Mouse (Mus musculus) ES-Bruce4 (cell line): ENCODE results near the gene Ccdc121. TPM values are rescaled to one million over a fixed set of nuclear protein-coding genes. Genes with fewer than 3 reads are reported as not detected.

Source experiments
- H3K27ac ChIP-seq: 2 replicates; pipeline ENCODE4 v1.5.1; 2012; ENCODE audit warnings: low read length, inconsistent platforms; ENCODE audit not compliant: insufficient read depth
- H3K27me3 ChIP-seq: 2 replicates; pipeline ENCODE4 v1.6.1; 2012; ENCODE audit warnings: mild to moderate bottlenecking, low read length, inconsistent platforms; ENCODE audit not compliant: control insufficient read depth, poor library complexity, insufficient read depth, severe bottlenecking
- H3K36me3 ChIP-seq: 2 replicates; pipeline ENCODE4 v1.6.1; 2012; ENCODE audit warnings: inconsistent platforms, mild to moderate bottlenecking, low read length, moderate library complexity; ENCODE audit not compliant: control insufficient read depth, poor library complexity, insufficient read depth, severe bottlenecking
- H3K4me1 ChIP-seq: one replicate; pipeline ENCODE4 v1.8.1; 2011; ENCODE audit warnings: low read length; ENCODE audit not compliant: control insufficient read depth, insufficient read depth
- H3K4me3 ChIP-seq: 2 replicates; pipeline ENCODE4 v1.5.1; 2011; ENCODE audit warnings: low read depth, mild to moderate bottlenecking, low read length
- H3K9ac ChIP-seq: 2 replicates; pipeline ENCODE4 v1.6.1; 2012; ENCODE audit warnings: low read depth, mild to moderate bottlenecking, inconsistent platforms; ENCODE audit not compliant: poor library complexity, severe bottlenecking
- H3K9me3 ChIP-seq: replicated peaks from 2 replicates; pipeline ENCODE4 v1.6.1; 2012; ENCODE audit warnings: mild to moderate bottlenecking, low read length, inconsistent platforms; ENCODE audit not compliant: control insufficient read depth, poor library complexity, insufficient read depth, severe bottlenecking
- CTCF ChIP-seq: IDR thresholded peaks from one replicate; pipeline ENCODE4 v1.8.1; 2011; ENCODE audit warnings: low read depth, low read length
- EP300 ChIP-seq: IDR thresholded peaks from 2 replicates; pipeline ENCODE4 v1.6.1; 2011; ENCODE audit warnings: low read depth, low read length; ENCODE audit not compliant: insufficient read depth
- POLR2A ChIP-seq: IDR thresholded peaks from one replicate; pipeline ENCODE4 v1.8.1; 2011; ENCODE audit warnings: low read length; ENCODE audit not compliant: insufficient read depth
- polyA plus RNA-seq: library from polyadenylated mRNA; stranded (reverse); fragments of >200 nt; gene quantifications from 2 replicates; pipeline ENCODE4 v1.2.4, GENCODE M21; 2011; ENCODE audit warnings: low read depth; ENCODE audit not compliant: missing spikeins, insufficient read depth, insufficient read length

Gene Ccdc121
- polyA plus RNA-seq, 1 experiment: not detected

GRCm38 (mm10) chr1:181535165-181535873 lies 24.1 kb upstream of the Ccdc121 start:
- H3K4me3 ChIP-seq: no peak overlapping the region
- TF ChIP-seq POLR2A (no peak), CTCF (no peak), EP300 (no peak)
- no peaks in the 10 kb centered on the region for H3K27me3 ChIP-seq
- no peak overlapping the region for H3K27ac ChIP-seq
- no peak overlapping the region for H3K9ac ChIP-seq
- H3K9me3 ChIP-seq: no peaks in the 10 kb centered on the region
- H3K36me3 ChIP-seq: no peaks in the 10 kb centered on the region
- H3K4me1 ChIP-seq: no peaks in the 10 kb centered on the region

DNA sequence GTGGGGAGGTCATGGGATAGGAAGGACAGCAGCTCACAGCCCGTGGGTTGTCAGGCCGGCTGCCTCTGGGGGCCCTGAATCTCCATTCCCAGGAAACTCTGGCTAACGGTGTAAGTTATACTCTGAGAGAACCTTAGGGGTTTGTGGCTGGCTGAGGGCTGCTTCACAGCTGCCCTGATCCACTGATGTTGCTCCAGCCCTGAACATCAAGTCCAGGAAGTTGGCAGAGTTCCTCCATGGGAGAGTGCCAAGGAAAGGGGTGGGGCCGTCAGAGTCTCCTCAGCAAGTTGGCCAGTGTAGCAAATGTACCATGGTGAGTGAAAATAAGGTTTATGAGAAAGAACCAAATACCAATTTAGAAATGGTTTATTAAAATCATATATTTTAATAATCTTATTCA lies 18.1 kb upstream of the Ccdc121 start:
- no peak overlapping the region for H3K9ac ChIP-seq
- TF ChIP-seq POLR2A: no peak
- no peak for TF ChIP-seq EP300
- TF ChIP-seq CTCF: no peak
- H3K4me1 ChIP-seq: no peaks in the 10 kb centered on the region
- H3K9me3 ChIP-seq: no peaks in the 10 kb centered on the region
- no peaks in the 10 kb centered on the region for H3K36me3 ChIP-seq
- no peak overlapping the region for H3K4me3 ChIP-seq
- H3K27me3 ChIP-seq: no peaks in the 10 kb centered on the region
- no peak overlapping the region for H3K27ac ChIP-seq

- no peaks in the 10 kb centered on the region for H3K4me1 ChIP-seq
- TF ChIP-seq POLR2A: no peak
- TF ChIP-seq EP300: no peak
- no peak for TF ChIP-seq CTCF
- no peaks in the 10 kb centered on the region for H3K36me3 ChIP-seq
- no peaks in the 10 kb centered on the region for H3K9me3 ChIP-seq
- no peaks in the 10 kb centered on the region for H3K27me3 ChIP-seq
- no peak overlapping the region for H3K27ac ChIP-seq
- H3K4me3 ChIP-seq: no peak overlapping the region
- H3K9ac ChIP-seq: no peak overlapping the region
Measured at GRCm38 (mm10) chr1:181525996-181526395, 14.7 kb upstream of the Ccdc121 start.

DNA sequence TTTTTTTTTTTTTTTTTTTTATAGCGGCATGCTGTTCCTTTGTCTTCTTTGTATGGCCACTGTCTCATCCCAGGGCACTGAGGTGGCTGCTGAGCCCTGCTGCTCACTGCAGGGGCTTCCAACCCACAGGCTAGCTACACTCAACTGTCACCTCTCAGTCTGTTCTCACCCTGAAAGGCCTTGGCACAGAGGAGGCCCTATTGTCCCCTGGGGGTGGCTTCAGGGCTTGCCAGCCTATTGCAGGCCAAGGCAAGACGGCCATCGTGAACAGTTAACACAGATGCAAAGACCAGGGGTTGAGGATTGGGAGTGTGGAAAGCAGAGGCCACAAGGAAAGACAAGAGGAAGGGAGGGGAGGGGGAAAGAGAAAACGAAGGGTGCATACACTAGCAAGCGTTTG lies 12.6 kb upstream of the Ccdc121 start:
- Histone ChIP-seq H3K4me3 (no peak overlapping the region), H3K27me3 (no peaks in the 10 kb centered on the region), H3K9me3 (no peaks in the 10 kb centered on the region), H3K36me3 (no peaks in the 10 kb centered on the region), H3K4me1 (no peaks in the 10 kb centered on the region), H3K27ac (no peak overlapping the region), H3K9ac (no peak overlapping the region)
- TF ChIP-seq EP300 (no peak), POLR2A (no peak), CTCF (no peak)

GRCm38 (mm10) chr1:181521401-181522091 lies 10.3 kb upstream of the Ccdc121 start:
- Histone ChIP-seq H3K27me3 (no peaks in the 10 kb centered on the region), H3K27ac (no peak overlapping the region), H3K9me3 (no peaks in the 10 kb centered on the region), H3K36me3 (no peaks in the 10 kb centered on the region), H3K4me1 (no peaks in the 10 kb centered on the region), H3K4me3 (no peak overlapping the region), H3K9ac (no peak overlapping the region)
- TF ChIP-seq POLR2A: no peak

- H3K4me1 ChIP-seq: no peaks in the 10 kb centered on the region
- no peaks in the 10 kb centered on the region for H3K36me3 ChIP-seq
- no peak overlapping the region for H3K4me3 ChIP-seq
- TF ChIP-seq CTCF (peak; percentile 65), POLR2A (no peak)
- H3K27ac ChIP-seq: no peak overlapping the region
- no peak overlapping the region for H3K9ac ChIP-seq
- no peaks in the 10 kb centered on the region for H3K27me3 ChIP-seq
- H3K9me3 ChIP-seq: no peaks in the 10 kb centered on the region
Measured at GRCm38 (mm10) chr1:181519137-181519536, 7.9 kb upstream of the Ccdc121 start.
